Mouse (Mus musculus): Measurements from ENCODE around the gene Smurf2.

Smurf2 gene

DNA sequence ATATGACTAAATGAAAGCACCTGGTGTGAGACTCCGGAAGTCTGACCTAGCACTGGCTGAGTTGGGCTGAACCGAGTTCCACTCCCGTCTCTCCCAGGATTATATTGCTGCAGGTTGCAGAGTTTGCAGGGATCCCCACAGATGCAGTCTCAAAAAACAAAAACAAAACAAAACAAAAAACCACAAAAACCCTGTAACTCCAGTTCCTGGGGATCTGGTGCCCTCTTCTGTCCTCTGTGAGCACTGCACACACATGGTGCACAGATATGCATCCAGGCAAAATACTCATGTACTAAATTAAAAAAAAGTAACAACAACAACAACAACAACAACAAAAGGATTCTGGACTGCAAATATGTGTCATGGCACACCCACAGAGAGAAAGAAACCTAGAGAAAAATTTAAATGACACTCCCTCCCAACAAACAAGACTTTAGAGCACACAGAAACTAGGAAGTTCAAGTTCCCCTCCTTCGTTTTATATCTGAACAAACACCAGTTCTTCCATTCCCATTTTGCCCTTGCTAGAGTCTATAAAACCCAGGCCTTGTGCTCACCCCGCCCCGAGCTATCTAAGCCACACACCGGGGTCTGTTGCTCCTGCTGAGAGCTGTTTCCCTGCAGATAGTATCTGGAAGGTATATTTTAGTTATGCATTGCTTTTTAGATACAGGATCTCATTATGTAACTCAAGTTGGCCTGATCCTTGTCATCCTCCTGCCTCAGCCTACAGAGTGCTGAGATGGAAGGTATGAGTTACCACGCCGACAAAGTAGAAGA, 150.1 kb downstream of the Smurf2 start:
- DNase-seq: peak in 1 of 2 experiments; percentile 35

Measured in kidney, postnatal 36 days (tissue).